Mouse (Mus musculus): Measurements from ENCODE around the gene Tmem108.

DNA sequence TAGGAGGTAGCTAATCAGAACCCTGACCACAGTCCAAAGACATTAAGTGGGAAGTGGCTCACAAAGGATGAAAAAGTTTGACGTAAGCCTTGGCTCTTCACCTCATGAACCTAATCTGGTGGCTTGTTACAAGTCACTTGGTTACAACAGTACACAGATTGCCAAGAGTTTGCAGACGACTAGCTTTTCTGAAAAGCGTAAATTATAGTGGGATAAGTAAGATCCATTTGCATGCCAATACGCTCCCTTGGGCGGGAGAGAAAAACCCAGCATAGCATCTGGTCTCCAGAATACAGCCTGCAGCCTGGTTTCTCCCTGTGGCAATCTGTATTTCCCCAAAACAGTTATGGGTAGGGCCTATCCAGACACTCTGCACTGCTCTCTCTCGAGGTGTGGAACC lies 74.5 kb downstream of the Tmem108 start:
- no peak for TF ChIP-seq POLR2A (IDR thresholded peaks at IDR 0.05; ENCODE audit: insufficient read depth, low read depth, low read length)
- TF ChIP-seq CTCF (IDR thresholded peaks at IDR 0.05) = no peak
